Mouse (Mus musculus) spleen, adult 12 weeks (tissue): Measurements from ENCODE around the gene Prap1.
"Not testable (repeated sequence)": the region's sequence is repeated elsewhere in the genome, so short reads cannot be mapped to it uniquely, and the experiment has no call there.

Experiments used
- DNase-seq: peaks from one replicate; pipeline ENCODE4 v3.0.0; 2022; ENCODE audit warnings: low spot score

The Prap1 gene

GRCm38 (mm10) chr7:140082242-140082678, 10.9 kb upstream of the Prap1 start, which contains the start of gene Caly:
TSS of gene Caly (minus strand) at chr7:140082548.
- no peak for DNase-seq

DNA sequence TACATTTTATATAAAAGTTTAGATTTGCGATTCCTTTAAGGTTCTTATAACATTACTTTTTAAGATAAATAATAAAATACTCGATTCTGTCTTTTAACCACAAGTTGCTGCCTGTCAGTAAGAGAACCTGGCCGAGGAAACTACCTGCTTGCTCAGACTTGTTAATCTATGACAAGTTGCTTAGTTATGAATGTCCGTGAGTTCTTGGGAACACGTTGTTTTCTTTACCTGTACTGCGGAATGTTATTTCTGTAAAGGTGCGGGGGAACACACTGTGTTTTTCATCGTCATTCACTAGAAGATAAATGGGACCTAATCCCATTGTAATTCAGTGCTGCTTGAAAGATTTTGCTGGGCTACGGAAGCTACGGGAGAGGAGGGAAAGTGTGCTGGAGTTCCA, 2.6 kb upstream of the Prap1 start:
- DNase-seq: no peak

GRCm38 (mm10) chr7:140094954-140095353, 1.8 kb downstream of the Prap1 start:
- no peak for DNase-seq

DNA sequence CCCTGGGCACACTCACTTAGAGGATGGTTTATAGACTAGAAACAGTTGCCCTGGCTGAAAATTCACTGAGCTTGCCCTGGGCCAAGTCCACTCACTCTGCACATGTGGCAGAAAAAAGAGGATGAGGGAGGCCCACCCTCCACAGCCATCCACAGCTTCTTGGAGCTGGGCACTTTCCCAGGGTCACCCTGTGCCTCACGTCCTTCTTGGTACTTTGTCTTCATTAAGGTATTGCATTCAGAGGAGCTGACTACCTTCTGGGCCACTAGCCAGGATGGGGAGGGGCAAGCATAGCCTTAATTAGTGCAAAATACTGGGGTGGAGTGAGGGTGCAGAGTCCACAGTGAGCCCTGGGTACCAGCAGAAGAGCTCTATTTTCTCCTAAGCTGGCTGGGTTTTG, 2.4 kb downstream of the Prap1 start:
- no peak for DNase-seq

DNA sequence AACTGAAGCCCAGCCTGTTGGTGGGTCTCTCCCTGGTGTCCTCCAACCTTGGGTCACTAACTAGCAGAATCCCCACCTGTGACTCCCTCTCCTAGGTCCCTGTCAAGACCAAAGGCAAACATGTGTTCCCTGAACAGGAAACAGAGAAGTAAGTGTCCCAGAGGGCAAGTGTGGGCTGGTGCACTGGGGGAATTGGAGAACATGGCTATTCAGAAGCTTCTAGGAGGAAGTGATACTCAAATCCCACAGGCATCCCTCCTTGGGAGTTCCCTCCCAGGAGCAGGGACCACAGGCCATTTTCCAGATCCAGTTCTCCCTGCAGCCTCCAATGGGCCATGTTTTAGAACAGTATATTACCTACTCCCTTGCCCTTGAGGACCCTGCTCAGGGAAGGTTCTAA, 2.9 kb downstream of the Prap1 start:
- DNase-seq: no peak

DNA sequence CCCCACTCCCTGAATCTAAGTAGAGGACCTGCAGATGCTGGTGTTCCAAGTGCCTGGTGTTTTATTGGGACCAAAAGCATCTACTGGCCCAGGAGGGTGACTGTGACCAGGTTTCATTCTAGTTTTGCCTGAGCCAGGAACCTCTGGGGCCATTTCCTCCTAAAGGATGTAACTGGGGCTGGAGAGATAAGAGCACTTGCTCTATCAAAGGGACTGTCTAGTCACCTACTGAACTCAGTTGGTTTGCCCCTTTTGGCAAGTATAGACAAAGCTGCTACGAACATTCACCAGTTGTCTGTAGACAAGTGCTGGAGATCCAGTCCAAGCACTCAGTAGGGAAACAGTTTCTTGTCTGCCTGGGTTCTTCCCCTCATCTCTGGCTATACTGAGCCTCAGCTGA, 5.3 kb downstream of the Prap1 start:
- DNase-seq: no peak

GRCm38 (mm10) chr7:140101498-140101897, 8.3 kb downstream of the Prap1 start:
- DNase-seq: no peak

DNA sequence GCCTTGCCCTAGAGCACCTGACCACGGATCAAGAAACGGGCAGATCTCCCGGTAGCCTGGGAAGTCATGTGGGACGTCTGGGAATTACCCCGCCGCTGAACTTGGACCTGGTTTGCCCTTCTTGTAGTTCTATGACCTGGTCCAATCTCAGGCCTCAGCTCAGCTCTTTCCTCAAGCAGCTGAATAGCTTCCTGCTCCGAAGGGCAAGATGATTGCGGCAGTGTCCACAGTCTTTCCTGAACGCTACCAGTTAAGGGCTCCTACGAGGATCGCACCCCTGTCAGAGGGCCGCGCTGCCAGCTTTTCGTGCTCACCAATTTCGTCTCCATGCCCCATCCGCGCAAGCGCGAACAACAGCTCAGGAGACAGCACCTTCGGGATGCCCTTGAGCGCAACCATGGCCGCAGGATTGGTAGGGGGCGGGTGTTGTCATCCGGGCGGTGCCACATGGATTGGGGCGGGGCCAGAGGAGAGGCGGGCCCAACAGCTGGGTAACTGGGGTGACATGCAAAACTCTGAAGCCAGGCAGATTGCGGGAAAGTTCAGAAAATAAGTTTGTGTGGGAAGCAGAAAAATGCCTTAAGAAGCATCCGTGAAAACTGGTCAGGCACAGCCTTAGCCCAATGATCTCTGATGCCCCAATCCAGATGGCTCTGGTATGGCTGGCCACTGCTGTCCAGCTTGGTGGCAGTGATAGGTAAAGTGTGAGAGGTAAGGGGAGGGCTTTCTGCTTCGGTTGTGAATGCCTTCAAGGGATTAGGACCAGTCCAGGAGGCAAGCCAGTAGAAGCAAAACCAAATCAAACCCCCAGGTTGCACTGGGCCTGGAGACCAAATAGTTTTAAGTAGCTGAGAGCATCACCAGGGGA, 9.0 kb downstream of the Prap1 start, which contains the start of gene Fuom:
Gene Fuom (minus strand): TSS at position 449 of the 868 bp plus-strand sequence.
- peak; percentile 50 for DNase-seq

GRCm38 (mm10) chr7:140104009-140104408, 10.8 kb downstream of the Prap1 start:
- no peak for DNase-seq

- no peak for DNase-seq
Observed at GRCm38 (mm10) chr7:140111943-140112342, 18.7 kb downstream of the Prap1 start.

DNA sequence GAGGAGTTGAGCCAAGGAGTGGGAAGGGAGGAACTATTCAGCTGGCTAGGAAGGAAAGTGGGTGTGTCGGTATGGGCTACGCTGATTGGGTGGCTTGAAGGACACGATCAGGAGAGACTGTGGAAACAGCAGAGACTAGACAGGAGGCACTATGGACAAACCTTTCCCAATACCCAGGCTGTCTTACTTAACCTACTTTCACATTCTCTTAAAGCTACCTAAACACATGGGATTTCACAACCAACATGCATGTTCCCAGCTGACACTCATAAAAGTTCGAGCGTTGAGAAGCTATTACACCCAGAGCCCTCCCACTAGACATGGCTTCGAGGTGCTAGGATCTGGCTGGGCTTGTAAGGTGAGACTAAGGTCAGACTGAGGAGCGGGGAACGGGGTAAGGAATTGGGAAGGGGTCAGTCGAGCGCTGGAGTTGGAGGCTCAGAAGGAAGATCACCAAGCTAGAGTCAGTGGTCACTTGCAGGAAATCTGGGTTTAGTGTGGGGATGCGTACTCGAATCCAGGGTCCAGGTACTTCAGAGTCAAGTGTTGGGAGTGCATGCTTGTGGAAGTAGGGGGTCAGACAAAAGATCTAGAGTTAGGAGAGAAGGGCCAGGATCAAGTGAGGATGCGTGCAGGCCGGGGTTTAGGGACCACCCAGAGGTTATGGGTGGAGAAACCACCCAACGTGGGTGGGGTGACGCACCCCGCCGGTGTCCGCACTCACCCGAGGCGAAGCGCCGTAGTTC, 22.6 kb downstream of the Prap1 start, which contains the start of gene Paox:
Gene Paox (plus strand): TSS at position 217 of the 746 bp plus-strand sequence.
- DNase-seq: peak; percentile 2

DNA sequence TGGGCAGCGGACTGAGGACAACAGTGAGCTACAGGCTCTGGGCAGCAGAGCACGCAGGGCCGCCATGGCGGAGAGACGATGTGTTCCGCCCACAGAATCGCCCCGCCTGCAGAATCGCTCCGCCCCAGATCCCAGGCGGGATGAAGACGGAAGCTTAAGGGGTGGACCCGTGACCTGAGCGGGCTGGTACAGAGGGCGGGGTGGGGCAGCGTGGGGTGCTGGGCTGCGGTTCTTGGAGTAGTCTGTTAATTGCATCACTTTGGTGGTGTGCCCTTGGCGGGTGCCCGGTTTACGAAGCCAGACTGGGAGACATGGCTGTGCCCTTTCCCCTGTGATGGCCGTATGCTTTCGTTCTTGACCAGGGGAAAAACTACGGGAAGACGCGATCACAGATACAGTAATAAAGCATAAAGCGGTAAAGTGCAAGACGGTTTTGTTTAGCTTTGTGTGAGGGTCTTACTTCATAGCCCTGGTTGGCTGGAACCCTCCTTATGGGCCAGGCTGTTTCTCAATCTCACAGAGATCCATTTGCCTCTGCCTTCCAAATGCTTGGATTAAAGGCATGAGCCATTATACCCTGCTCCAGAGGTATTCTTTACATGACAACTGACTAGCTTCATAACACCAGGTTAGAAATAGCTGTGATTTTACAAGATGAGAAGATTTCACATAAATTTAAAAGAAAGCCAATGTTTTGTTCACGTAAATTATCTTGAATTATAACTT, 23.3 kb downstream of the Prap1 start, which contains the start of gene Echs1:
Gene Echs1 (minus strand): TSS at position 148 of the 726 bp plus-strand sequence.
- DNase-seq: peak; percentile 82

DNA sequence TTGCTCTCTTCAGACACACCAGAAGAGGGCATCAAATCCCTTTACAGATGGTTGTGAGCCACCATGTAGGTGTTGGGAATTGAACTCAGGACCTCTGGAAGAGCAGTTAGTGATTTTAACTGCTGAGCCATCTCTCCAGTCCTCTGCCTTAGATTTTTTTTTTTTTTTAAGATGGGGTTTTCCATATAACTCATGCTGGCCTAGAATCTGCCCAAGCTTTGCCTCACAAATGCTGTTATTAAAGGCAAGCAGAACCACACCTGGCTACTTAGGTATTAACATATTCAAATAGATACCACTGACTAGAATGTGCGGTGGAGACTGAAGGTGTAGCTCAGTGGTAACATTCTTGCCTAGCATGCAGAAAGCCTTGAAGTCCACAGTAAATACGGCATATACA, 27.3 kb downstream of the Prap1 start:
- DNase-seq: no peak

DNA sequence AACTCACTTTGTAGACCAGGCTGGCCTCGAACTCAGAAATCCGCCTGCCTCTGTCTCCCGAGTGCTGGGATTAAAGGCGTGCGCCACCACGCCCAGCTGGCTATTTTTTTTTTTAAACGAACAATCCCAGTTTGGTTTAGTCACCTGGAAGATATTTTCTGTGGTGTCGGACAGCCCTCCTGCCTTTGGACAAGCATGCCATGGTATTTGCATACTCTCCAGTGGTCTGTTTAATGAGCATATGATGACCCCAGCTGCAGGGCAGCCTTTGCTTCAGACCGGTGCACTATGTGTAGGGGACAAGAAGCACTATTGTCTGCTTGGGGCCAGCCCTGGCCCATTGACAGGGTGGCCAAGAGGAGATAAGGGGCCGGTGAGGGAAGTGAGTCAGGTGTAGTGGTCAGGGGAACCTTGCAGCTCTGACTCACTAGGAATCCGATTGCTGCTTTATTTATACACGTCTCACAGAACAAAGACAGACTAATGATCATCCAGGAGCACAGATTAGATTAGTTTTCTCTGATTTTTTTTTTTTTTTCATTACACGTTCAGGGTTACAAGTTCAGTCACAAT, 28.2 kb downstream of the Prap1 start:
- DNase-seq: no peak

GRCm38 (mm10) chr7:140122765-140123164, 29.6 kb downstream of the Prap1 start:
- DNase-seq: no peak

DNA sequence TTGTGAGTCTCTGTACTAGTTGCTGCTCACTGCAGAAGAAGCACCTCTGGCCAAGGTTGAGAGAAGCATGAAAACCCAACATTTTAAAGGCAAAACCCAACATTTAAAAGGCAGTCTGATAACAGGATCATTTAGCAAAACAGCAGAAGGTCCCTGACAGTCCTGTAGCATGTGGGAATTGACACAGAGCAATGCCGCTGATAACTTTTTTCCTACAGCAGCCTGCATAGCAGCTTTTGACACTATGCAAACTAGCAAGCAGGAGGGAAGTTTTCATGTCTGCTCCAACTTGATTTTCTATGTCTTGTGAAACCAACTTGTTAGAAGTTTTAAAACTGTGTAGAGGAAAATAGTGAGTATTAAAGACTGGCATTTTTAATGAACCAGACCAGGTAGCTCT, 31.2 kb downstream of the Prap1 start:
- no peak for DNase-seq

DNA sequence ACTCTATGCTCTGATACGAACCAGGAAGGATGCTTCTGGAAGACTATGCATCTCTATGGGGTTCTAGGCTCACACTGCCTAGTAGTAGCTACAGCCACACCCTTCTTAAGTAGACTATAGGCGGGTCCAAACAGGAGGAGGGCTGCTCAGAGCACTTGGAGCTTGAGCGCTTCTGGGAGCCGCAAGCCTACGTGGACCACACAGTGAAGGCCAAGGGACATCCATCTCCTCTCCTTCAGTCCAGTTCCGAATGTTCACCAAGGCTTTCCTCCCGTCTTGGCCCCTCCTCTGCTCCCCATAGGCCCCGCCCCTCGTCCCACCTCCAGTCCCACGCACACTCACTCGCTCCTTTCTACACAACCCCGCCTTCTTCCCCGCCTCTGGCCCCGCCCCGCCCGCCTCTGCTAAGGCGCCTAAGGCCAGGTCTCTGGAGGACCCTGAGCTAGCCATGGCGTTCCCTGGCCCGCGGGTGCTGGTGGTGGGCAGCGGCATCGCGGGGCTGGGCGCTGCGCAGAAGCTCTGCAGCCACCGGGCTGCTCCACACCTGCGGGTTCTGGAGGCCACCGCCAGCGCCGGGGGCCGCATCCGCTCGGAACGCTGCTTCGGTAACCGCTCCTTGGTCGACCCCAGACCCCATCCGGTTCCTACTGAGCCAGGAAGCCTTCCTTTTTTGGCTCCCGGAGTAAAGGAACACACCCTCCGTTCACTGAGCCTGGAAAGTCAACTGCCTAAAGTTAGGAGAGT, 32.3 kb downstream of the Prap1 start:
- DNase-seq: peak; percentile 83

DNA sequence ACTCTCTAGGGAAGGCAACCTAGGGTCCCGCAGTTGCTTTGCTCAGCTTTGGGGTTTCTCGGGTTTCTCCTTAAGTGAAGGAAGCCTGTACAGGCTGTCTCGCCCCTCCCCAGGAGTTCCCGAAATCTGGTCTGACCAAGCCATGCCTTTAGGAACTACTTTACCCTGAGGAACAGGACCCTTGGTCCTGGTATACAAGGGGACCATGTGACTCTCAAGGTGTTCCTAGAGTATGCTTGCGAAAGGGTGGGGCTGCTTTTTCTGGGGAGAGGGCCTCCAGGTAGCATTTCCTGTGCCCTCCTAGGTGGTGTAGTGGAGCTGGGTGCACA, 32.8 kb downstream of the Prap1 start:
- DNase-seq: no peak

DNA sequence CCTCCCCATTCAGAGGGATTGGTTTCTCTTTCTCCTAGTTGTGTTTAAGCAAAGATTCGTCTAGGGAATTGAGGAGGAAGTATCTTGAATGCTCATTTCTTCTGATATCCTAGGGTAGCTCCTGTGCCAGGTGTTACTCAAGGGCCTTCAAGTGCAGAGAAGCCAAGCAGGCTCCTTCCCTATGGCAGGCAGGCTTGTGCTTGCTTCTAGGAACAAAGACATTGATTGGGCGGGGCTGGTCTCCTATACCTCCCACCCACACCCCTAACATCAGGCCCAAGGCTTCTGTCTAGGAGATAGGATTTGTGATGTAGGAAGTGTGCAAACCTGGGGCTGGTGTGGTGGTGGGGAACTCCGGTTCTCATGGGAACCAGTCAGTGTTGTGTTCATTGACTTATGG, 33.7 kb downstream of the Prap1 start:
- no peak for DNase-seq

DNA sequence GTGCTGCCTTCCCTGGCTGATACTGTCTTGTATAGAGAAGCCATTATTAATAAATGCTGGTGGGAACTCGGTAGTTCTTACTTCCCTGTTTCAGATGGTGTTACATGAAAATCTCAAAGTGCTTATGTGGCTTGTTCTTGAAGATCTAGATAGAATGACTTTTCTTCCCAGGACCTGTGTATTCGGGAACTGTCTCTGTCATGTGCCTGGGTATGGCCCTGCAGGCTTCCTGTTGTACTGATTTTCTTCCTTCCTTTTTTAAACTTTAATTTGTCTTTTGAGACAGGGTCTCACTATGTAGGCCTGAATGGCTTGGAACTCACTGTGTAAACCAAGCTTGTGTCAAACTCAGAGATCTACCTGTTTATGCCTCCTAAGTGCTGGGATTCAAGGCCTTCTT, 34.7 kb downstream of the Prap1 start:
- no peak for DNase-seq

DNA sequence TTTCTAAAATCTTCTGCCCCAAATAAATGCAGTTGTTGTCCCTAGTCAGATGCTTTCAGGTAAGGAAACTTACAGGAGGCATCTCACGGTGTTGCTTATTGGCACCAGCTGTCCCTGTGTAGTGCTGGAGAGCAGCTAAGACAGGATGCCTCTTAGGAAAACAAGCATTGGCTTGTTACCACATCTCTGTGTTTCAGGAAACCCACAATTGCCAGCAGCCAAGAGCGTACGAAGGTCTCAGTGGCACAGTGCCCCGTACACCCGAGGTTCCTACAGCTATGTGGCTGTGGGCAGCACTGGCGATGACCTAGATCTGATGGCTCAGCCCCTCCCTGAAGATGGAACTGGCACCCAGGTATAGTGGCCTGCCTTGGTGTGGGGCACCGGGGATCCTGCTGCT, 39.0 kb downstream of the Prap1 start:
- not testable (repeated sequence) for DNase-seq
